Mouse (Mus musculus): ENCODE measurements at regions not wholly inside any gene's neighbourhood (a gene's known extent, or its start where the extent isn't known, plus 50 kb on each side); places are given as distances from the start of the nearest gene placed in this dataset.

- Histone ChIP-seq H3K36me3 (ENCODE audit: insufficient read depth, low read length) (no peaks in the 10 kb centered on the region), H3K9ac (ENCODE audit: low read depth, low read length) (no peak overlapping the region), H3K27me3 (ENCODE audit: insufficient read depth, low read length) (no peaks in the 10 kb centered on the region), H3K4me3 (replicated peaks; ENCODE audit: low read depth, low read length) (no peak overlapping the region), H3K4me2 (ENCODE audit: low read length) (peak overlapping the region; percentile 27; the same call in 1 of the 2 replicates), H3K27ac (no peak overlapping the region), H3K4me1 (replicated peaks; ENCODE audit: insufficient read depth, low read length) (0 out of 2 replicates have a peak, but pooled peaks cover 6% of the 10 kb centered on the region), H3K9me3 (replicated peaks; ENCODE audit: low read length) (no peaks in the 10 kb centered on the region)
- WGBS = 11% methylated on average over 17 of the region's 17 CpGs
- ATAC-seq (replicated peaks; ENCODE audit: low FRiP score, low read depth) (0 out of 2 replicates have a peak, but pooled peaks have one; percentile 25), DNase-seq (ENCODE audit: low spot score) (peak; percentile 61)
- TF ChIP-seq CTCF (IDR thresholded peaks at IDR 0.05; ENCODE audit: low read depth) = no peak
Observed at GRCm38 (mm10) chr8:89185314-89185713, 141.4 kb upstream of the Sall1 start.

GRCm38 (mm10) chr8:89175631-89176030 lies 131.7 kb upstream of the Sall1 start:
- no peak overlapping the region for H3K27ac ChIP-seq
- no peaks in the 10 kb centered on the region for H3K36me3 ChIP-seq (ENCODE audit: insufficient read depth, low read length)
- no peak for DNase-seq (ENCODE audit: low spot score)
- 92% methylated on average over 7 of the region's 7 CpGs for WGBS
- no peak overlapping the region for H3K4me2 ChIP-seq (ENCODE audit: low read length)
- no peaks in the 10 kb centered on the region for H3K27me3 ChIP-seq (ENCODE audit: insufficient read depth, low read length)
- TF ChIP-seq CTCF (IDR thresholded peaks at IDR 0.05; ENCODE audit: low read depth) = no peak
- ATAC-seq (replicated peaks; ENCODE audit: low FRiP score, low read depth) = no peak
- H3K9me3 ChIP-seq (replicated peaks; ENCODE audit: low read length) = no peaks in the 10 kb centered on the region
- no peak overlapping the region for H3K9ac ChIP-seq (ENCODE audit: low read depth, low read length)
- no peak overlapping the region for H3K4me3 ChIP-seq (replicated peaks; ENCODE audit: low read depth, low read length)
- H3K4me1 ChIP-seq (replicated peaks; ENCODE audit: insufficient read depth, low read length) = no peaks in the 10 kb centered on the region

- DNase-seq (ENCODE audit: low spot score) = no peak
- WGBS = 75% methylated on average over 5 of the region's 5 CpGs
Observed at GRCm38 (mm10) chr8:89171561-89171960, 127.6 kb upstream of the Sall1 start.

GRCm38 (mm10) chr8:89169484-89169883 lies 125.5 kb upstream of the Sall1 start:
- H3K9me3 ChIP-seq (replicated peaks; ENCODE audit: low read length) = no peaks in the 10 kb centered on the region
- ATAC-seq (replicated peaks; ENCODE audit: low FRiP score, low read depth) = no peak
- no peak for DNase-seq (ENCODE audit: low spot score)
- H3K36me3 ChIP-seq (ENCODE audit: insufficient read depth, low read length) = no peaks in the 10 kb centered on the region
- H3K4me2 ChIP-seq (ENCODE audit: low read length) = no peak overlapping the region
- no peak overlapping the region for H3K9ac ChIP-seq (ENCODE audit: low read depth, low read length)
- 28% methylated on average over 7 of the region's 7 CpGs for WGBS
- no peak overlapping the region for H3K27ac ChIP-seq
- no peaks in the 10 kb centered on the region for H3K4me1 ChIP-seq (replicated peaks; ENCODE audit: insufficient read depth, low read length)
- H3K27me3 ChIP-seq (ENCODE audit: insufficient read depth, low read length) = no peaks in the 10 kb centered on the region
- H3K4me3 ChIP-seq (replicated peaks; ENCODE audit: low read depth, low read length) = no peak overlapping the region
- TF ChIP-seq CTCF (IDR thresholded peaks at IDR 0.05; ENCODE audit: low read depth) = no peak

More at GRCm38 (mm10) chr8:89171561-89171960, 127.6 kb upstream of the Sall1 start:
- Histone ChIP-seq H3K27ac (no peak overlapping the region), H3K4me2 (ENCODE audit: low read length) (no peak overlapping the region), H3K27me3 (ENCODE audit: insufficient read depth, low read length) (no peaks in the 10 kb centered on the region), H3K36me3 (ENCODE audit: insufficient read depth, low read length) (no peaks in the 10 kb centered on the region), H3K9me3 (replicated peaks; ENCODE audit: low read length) (no peaks in the 10 kb centered on the region), H3K9ac (ENCODE audit: low read depth, low read length) (no peak overlapping the region), H3K4me1 (replicated peaks; ENCODE audit: insufficient read depth, low read length) (no peaks in the 10 kb centered on the region), H3K4me3 (replicated peaks; ENCODE audit: low read depth, low read length) (no peak overlapping the region)
- TF ChIP-seq CTCF (IDR thresholded peaks at IDR 0.05; ENCODE audit: low read depth) = no peak
- ATAC-seq (replicated peaks; ENCODE audit: low FRiP score, low read depth) = no peak

- no peak for TF ChIP-seq CTCF (IDR thresholded peaks at IDR 0.05; ENCODE audit: low read depth)
- H3K4me2 ChIP-seq (ENCODE audit: low read length) = no peak overlapping the region
- 73% methylated on average over 4 of the region's 4 CpGs for WGBS
Observed at GRCm38 (mm10) chr8:89167026-89167425, 123.1 kb upstream of the Sall1 start.

GRCm38 (mm10) chr8:89156909-89157308 lies 112.9 kb upstream of the Sall1 start:
- TF ChIP-seq CTCF (IDR thresholded peaks at IDR 0.05; ENCODE audit: low read depth) = no peak
- Histone ChIP-seq H3K27ac (no peak overlapping the region), H3K9ac (ENCODE audit: low read depth, low read length) (no peak overlapping the region), H3K9me3 (replicated peaks; ENCODE audit: low read length) (no peaks in the 10 kb centered on the region), H3K4me2 (ENCODE audit: low read length) (no peak overlapping the region), H3K4me1 (replicated peaks; ENCODE audit: insufficient read depth, low read length) (no peaks in the 10 kb centered on the region), H3K4me3 (replicated peaks; ENCODE audit: low read depth, low read length) (no peak overlapping the region), H3K36me3 (ENCODE audit: insufficient read depth, low read length) (no peaks in the 10 kb centered on the region), H3K27me3 (ENCODE audit: insufficient read depth, low read length) (no peaks in the 10 kb centered on the region)
- WGBS = 100% methylated on average over 1 of the region's 1 CpGs
- DNase-seq (ENCODE audit: low spot score) = no peak
- ATAC-seq (replicated peaks; ENCODE audit: low FRiP score, low read depth) = no peak

More at GRCm38 (mm10) chr8:89167026-89167425, 123.1 kb upstream of the Sall1 start:
- DNase-seq (ENCODE audit: low spot score) (no peak), ATAC-seq (replicated peaks; ENCODE audit: low FRiP score, low read depth) (no peak)
- Histone ChIP-seq H3K4me3 (replicated peaks; ENCODE audit: low read depth, low read length) (no peak overlapping the region), H3K27ac (no peak overlapping the region), H3K9ac (ENCODE audit: low read depth, low read length) (no peak overlapping the region), H3K4me1 (replicated peaks; ENCODE audit: insufficient read depth, low read length) (no peaks in the 10 kb centered on the region), H3K36me3 (ENCODE audit: insufficient read depth, low read length) (no peaks in the 10 kb centered on the region), H3K9me3 (replicated peaks; ENCODE audit: low read length) (no peaks in the 10 kb centered on the region), H3K27me3 (ENCODE audit: insufficient read depth, low read length) (no peaks in the 10 kb centered on the region)

GRCm38 (mm10) chr8:89153605-89154004 lies 109.6 kb upstream of the Sall1 start:
- ATAC-seq (replicated peaks; ENCODE audit: low FRiP score, low read depth) = no peak
- H3K4me3 ChIP-seq (replicated peaks; ENCODE audit: low read depth, low read length) = no peak overlapping the region

More at GRCm38 (mm10) chr8:89153605-89154004, 109.6 kb upstream of the Sall1 start:
- DNase-seq (ENCODE audit: low spot score) = no peak
- Histone ChIP-seq H3K4me1 (replicated peaks; ENCODE audit: insufficient read depth, low read length) (no peaks in the 10 kb centered on the region), H3K4me2 (ENCODE audit: low read length) (no peak overlapping the region), H3K27me3 (ENCODE audit: insufficient read depth, low read length) (no peaks in the 10 kb centered on the region), H3K36me3 (ENCODE audit: insufficient read depth, low read length) (no peaks in the 10 kb centered on the region), H3K9me3 (replicated peaks; ENCODE audit: low read length) (no peaks in the 10 kb centered on the region), H3K9ac (ENCODE audit: low read depth, low read length) (no peak overlapping the region), H3K27ac (no peak overlapping the region)
- TF ChIP-seq CTCF (IDR thresholded peaks at IDR 0.05; ENCODE audit: low read depth) = no peak
- 51% methylated on average over 3 of the region's 3 CpGs for WGBS

All from kidney, postnatal 0 days (tissue).